Mouse (Mus musculus) lung, embryonic 14.5 days (tissue): ENCODE results near the gene Hkdc1. TPM values are rescaled to one million over a fixed set of nuclear protein-coding genes. Genes with fewer than 3 reads are reported as not detected.

Source experiments
- ATAC-seq: fragments of 200-750 bp; cut with Nextera tagmentation; 2 replicates; pipeline ENCODE4 v1.8.0; 2017; ENCODE audit warnings: mild to moderate bottlenecking, moderate TSS enrichment, moderate library complexity; ENCODE audit not compliant: insufficient read depth
- DNase-seq: peaks from one replicate; pipeline ENCODE4 v3.0.0-alpha.2; 2015
- H3K27ac ChIP-seq: fragments of 300-500 bp; sonication (generic); 2 replicates; pipeline ENCODE4 v1.5.1; 2014; ENCODE audit warnings: low read depth, mild to moderate bottlenecking, moderate library complexity
- H3K27me3 ChIP-seq: fragments of 300-500 bp; sonication (generic); 2 replicates; pipeline ENCODE4 v1.6.1; 2014; ENCODE audit warnings: low read length, control low read depth; ENCODE audit not compliant: insufficient read depth
- H3K36me3 ChIP-seq: fragments of 300-500 bp; sonication (generic); 2 replicates; pipeline ENCODE4 v1.6.1; 2014; ENCODE audit warnings: control low read depth; ENCODE audit not compliant: insufficient read depth
- H3K4me1 ChIP-seq: fragments of 300-500 bp; sonication (generic); 2 replicates; pipeline ENCODE4 v1.6.1; 2014; ENCODE audit warnings: antibody characterized with exemption, control low read depth; ENCODE audit not compliant: insufficient read depth
- H3K4me2 ChIP-seq: fragments of 300-500 bp; sonication (generic); 2 replicates; pipeline ENCODE4 v1.6.1; 2014; ENCODE audit warnings: mild to moderate bottlenecking
- H3K4me3 ChIP-seq: fragments of 300-500 bp; sonication (generic); 2 replicates; pipeline ENCODE4 v1.5.1; 2014; ENCODE audit warnings: low read depth, low read length
- H3K9ac ChIP-seq: fragments of 300-500 bp; sonication (generic); 2 replicates; pipeline ENCODE4 v1.6.1; 2014
- H3K9me3 ChIP-seq: fragments of 300-500 bp; sonication (generic); 2 replicates; pipeline ENCODE4 v1.6.1; 2016; ENCODE audit warnings: low read depth, low read length, control low read depth
- CTCF ChIP-seq: IDR thresholded peaks from 2 replicates; pipeline ENCODE4 v1.5.1; 2016; ENCODE audit warnings: antibody characterized with exemption, low read depth
- WGBS: fragments of 180-500 bp; shearing (Covaris S2); extraction: QIAGEN DNeasy Blood & Tissue Kit; methylation state at CpG from one replicate; pipeline ENCODE4 v1.1.7; 2014; 5-methylcytosine and 5-hydroxymethylcytosine counted together
- polyA plus RNA-seq: library from polyadenylated mRNA; unstranded; fragments of >200 nt; fragmentation: Nextera tagmentation; extraction: Ambion mirVana; gene quantifications from 2 replicates; pipeline ENCODE4 v1.2.1, GENCODE M21; 2014

The Hkdc1 gene
- polyA plus RNA-seq, 1 experiment from 2014 or later = 1.5 TPM

GRCm38 (mm10) chr10:62335423-62335776 lies 86.9 kb downstream of the Hkdc1 start:
- WGBS = 12% methylated on average over 6 of the region's 6 CpGs
- H3K36me3 ChIP-seq = no peaks in the 10 kb centered on the region
- H3K4me1 ChIP-seq = 0 out of 2 replicates have a peak, but pooled peaks cover 3% of the 10 kb centered on the region
- no peak for ATAC-seq
- DNase-seq = peak; percentile 47
- TF ChIP-seq CTCF = no peak
- H3K27ac ChIP-seq = no peak overlapping the region
- H3K9ac ChIP-seq = no peak overlapping the region
- no peaks in the 10 kb centered on the region for H3K27me3 ChIP-seq
- no peak overlapping the region for H3K4me3 ChIP-seq
- no peaks in the 10 kb centered on the region for H3K9me3 ChIP-seq
- 0 out of 2 replicates have a peak overlapping the region, but pooled peaks have one; percentile 10 for H3K4me2 ChIP-seq

GRCm38 (mm10) chr10:62334686-62335422 lies 87.4 kb downstream of the Hkdc1 start:
- H3K27ac ChIP-seq = no peak overlapping the region

GRCm38 (mm10) chr10:62333269-62333668 lies 89.0 kb downstream of the Hkdc1 start:
- Histone ChIP-seq H3K36me3 (no peaks in the 10 kb centered on the region), H3K27ac (no peak overlapping the region; the same call in 1 of the 2 replicates), H3K4me1 (no peaks in the 10 kb centered on the region), H3K27me3 (no peaks in the 10 kb centered on the region), H3K4me2 (peak overlapping the region; percentile 55; the same call in 1 of the 2 replicates), H3K4me3 (no peak overlapping the region), H3K9ac (no peak overlapping the region), H3K9me3 (no peaks in the 10 kb centered on the region)
- DNase-seq (no peak), ATAC-seq (no peak)
- 62% methylated on average over 14 of the region's 14 CpGs for WGBS
- TF ChIP-seq CTCF = no peak

More at GRCm38 (mm10) chr10:62334686-62335422, 87.4 kb downstream of the Hkdc1 start:
- H3K9ac ChIP-seq = no peak overlapping the region
- no peak overlapping the region for H3K4me3 ChIP-seq
- H3K4me1 ChIP-seq = 0 out of 2 replicates have a peak, but pooled peaks cover 3% of the 10 kb centered on the region
- 0 out of 2 replicates have a peak overlapping the region, but pooled peaks have one; percentile 10 for H3K4me2 ChIP-seq
- WGBS = 52% methylated on average over 20 of the region's 20 CpGs
- H3K9me3 ChIP-seq = no peaks in the 10 kb centered on the region
- H3K36me3 ChIP-seq = no peaks in the 10 kb centered on the region
- ATAC-seq (no peak), DNase-seq (no peak)
- no peaks in the 10 kb centered on the region for H3K27me3 ChIP-seq
- no peak for TF ChIP-seq CTCF

Other genes with a start within 250 kb of the Hkdc1 start
- gene Tspan15, start 191.2 kb downstream of the Hkdc1 start, polyA plus RNA-seq = 32.5 and 36.3 TPM in 2 replicates
- 0.46 and 0.85 TPM in 2 replicates for gene Tacr2, start 170.1 kb downstream of the Hkdc1 start, polyA plus RNA-seq
- gene Hk1, start 42.6 kb downstream of the Hkdc1 start, polyA plus RNA-seq = 20.9 and 22.4 TPM in 2 replicates
- 0.50 and 0.60 TPM in 2 replicates for gene 4930507D05Rik, start 27.0 kb upstream of the Hkdc1 start, polyA plus RNA-seq
- gene Supv3l1, start 27.2 kb upstream of the Hkdc1 start, polyA plus RNA-seq = 27.3 and 27.6 TPM in 2 replicates
- gene Vps26a, start 64.3 kb upstream of the Hkdc1 start, polyA plus RNA-seq = 71.2 and 75.7 TPM in 2 replicates
- gene Srgn, start 105.0 kb upstream of the Hkdc1 start, polyA plus RNA-seq = 33.8 and 39.4 TPM in 2 replicates
- gene Kif1bp, start 156.0 kb upstream of the Hkdc1 start, polyA plus RNA-seq = 41.5 and 42.7 TPM in 2 replicates
- gene Ddx21, start 179.8 kb upstream of the Hkdc1 start, polyA plus RNA-seq = 34.4 and 35.4 TPM in 2 replicates
- 133 and 135 TPM in 2 replicates for gene Ddx50, start 228.7 kb upstream of the Hkdc1 start, polyA plus RNA-seq